Mouse (Mus musculus): ENCODE data around the gene Cuedc1. TPM values are rescaled to one million over a fixed set of nuclear protein-coding genes. Genes with fewer than 3 reads are reported as not detected.

Gene Cuedc1
- polyA plus RNA-seq, 1 experiment: 14.4 TPM

GRCm38 (mm10) chr11:88234789-88235188, 136.9 kb downstream of the Cuedc1 start:
- H3K4me3 ChIP-seq (replicated peaks; ENCODE audit: control insufficient read depth, low read depth, low read length): no peak overlapping the region
- TF ChIP-seq CTCF (IDR thresholded peaks at IDR 0.05; ENCODE audit: control insufficient read depth, insufficient read depth, low read length) (no peak), POLR2A (IDR thresholded peaks at IDR 0.05; ENCODE audit: borderline replicate concordance, control insufficient read depth, low read depth, low read length) (no peak)
- 7% methylated on average over 4 of the region's 4 CpGs for WGBS
- no peak overlapping the region for H3K27ac ChIP-seq (ENCODE audit: control insufficient read depth, insufficient read depth, low read depth, low read length, poor library complexity)
- peaks cover 5% of the 10 kb centered on the region; the same call in 1 of the 2 replicates for H3K4me1 ChIP-seq (ENCODE audit: control insufficient read depth, insufficient read depth, low read length)

- WGBS: 51% methylated on average over 23 of the region's 23 CpGs
- peaks cover 5% of the 10 kb centered on the region; the same call in 1 of the 2 replicates for H3K4me1 ChIP-seq (ENCODE audit: control insufficient read depth, insufficient read depth, low read length)
- no peak overlapping the region for H3K4me3 ChIP-seq (replicated peaks; ENCODE audit: control insufficient read depth, low read depth, low read length)
- no peak overlapping the region for H3K27ac ChIP-seq (ENCODE audit: control insufficient read depth, insufficient read depth, low read depth, low read length, poor library complexity)
- no peak for TF ChIP-seq CTCF (IDR thresholded peaks at IDR 0.05; ENCODE audit: control insufficient read depth, insufficient read depth, low read length)
These were observed 137.7 kb downstream of the Cuedc1 start for GRCm38 (mm10) chr11:88235221-88236203.

GRCm38 (mm10) chr11:88240275-88240674, 142.4 kb downstream of the Cuedc1 start:
- H3K4me3 ChIP-seq (replicated peaks; ENCODE audit: control insufficient read depth, low read depth, low read length): no peak overlapping the region
- WGBS: 90% methylated on average over 10 of the region's 10 CpGs
- no peak overlapping the region for H3K27ac ChIP-seq (ENCODE audit: control insufficient read depth, insufficient read depth, low read depth, low read length, poor library complexity)
- TF ChIP-seq POLR2A (IDR thresholded peaks at IDR 0.05; ENCODE audit: borderline replicate concordance, control insufficient read depth, low read depth, low read length): no peak
- no peak for TF ChIP-seq CTCF (IDR thresholded peaks at IDR 0.05; ENCODE audit: control insufficient read depth, insufficient read depth, low read length)
- H3K4me1 ChIP-seq (ENCODE audit: control insufficient read depth, insufficient read depth, low read length): no peaks in the 10 kb centered on the region

GRCm38 (mm10) chr11:88240736-88241353, 143.0 kb downstream of the Cuedc1 start:
- Histone ChIP-seq H3K27ac (ENCODE audit: control insufficient read depth, insufficient read depth, low read depth, low read length, poor library complexity) (no peak overlapping the region), H3K4me1 (ENCODE audit: control insufficient read depth, insufficient read depth, low read length) (no peaks in the 10 kb centered on the region), H3K4me3 (replicated peaks; ENCODE audit: control insufficient read depth, low read depth, low read length) (no peak overlapping the region)
- WGBS: 71% methylated on average over 10 of the region's 10 CpGs
- TF ChIP-seq CTCF (IDR thresholded peaks at IDR 0.05; ENCODE audit: control insufficient read depth, insufficient read depth, low read length) (no peak), POLR2A (IDR thresholded peaks at IDR 0.05; ENCODE audit: borderline replicate concordance, control insufficient read depth, low read depth, low read length) (no peak)

- 77% methylated on average over 12 of the region's 12 CpGs for WGBS
- Histone ChIP-seq H3K4me1 (ENCODE audit: control insufficient read depth, insufficient read depth, low read length) (no peaks in the 10 kb centered on the region), H3K4me3 (replicated peaks; ENCODE audit: control insufficient read depth, low read depth, low read length) (no peak overlapping the region), H3K27ac (ENCODE audit: control insufficient read depth, insufficient read depth, low read depth, low read length, poor library complexity) (no peak overlapping the region)
- no peak for TF ChIP-seq POLR2A (IDR thresholded peaks at IDR 0.05; ENCODE audit: borderline replicate concordance, control insufficient read depth, low read depth, low read length)
- TF ChIP-seq CTCF (IDR thresholded peaks at IDR 0.05; ENCODE audit: control insufficient read depth, insufficient read depth, low read length): no peak
These were observed 143.8 kb downstream of the Cuedc1 start for GRCm38 (mm10) chr11:88241468-88242301.

Other genes with a start within 250 kb of the Cuedc1 start
- gene Mks1, start 244.8 kb upstream of the Cuedc1 start, polyA plus RNA-seq (2011; ENCODE audit: insufficient read depth, insufficient read length, low replicate concordance, missing spikeins): 3.9 and 10.2 TPM in 2 replicates
- 1.6 and 8.2 TPM in 2 replicates for gene Epx, start 222.5 kb upstream of the Cuedc1 start, polyA plus RNA-seq (2011; ENCODE audit: insufficient read depth, insufficient read length, low replicate concordance, missing spikeins)
- gene Olfr462, start 205.8 kb upstream of the Cuedc1 start, polyA plus RNA-seq (2011; ENCODE audit: insufficient read depth, insufficient read length, low replicate concordance, missing spikeins): not detected in 2 replicates
- not detected in 2 replicates for gene Olfr463, start 200.7 kb upstream of the Cuedc1 start, polyA plus RNA-seq (2011; ENCODE audit: insufficient read depth, insufficient read length, low replicate concordance, missing spikeins)
- not detected in 2 replicates for gene Olfr464, start 177.1 kb upstream of the Cuedc1 start, polyA plus RNA-seq (2011; ENCODE audit: insufficient read depth, insufficient read length, low replicate concordance, missing spikeins)
- gene Dynll2, start 110.5 kb upstream of the Cuedc1 start, polyA plus RNA-seq (2011; ENCODE audit: insufficient read depth, insufficient read length, low replicate concordance, missing spikeins): 50.1 and 63.0 TPM in 2 replicates
- 219 and 249 TPM in 2 replicates for gene Srsf1, start 50.7 kb upstream of the Cuedc1 start, polyA plus RNA-seq (2011; ENCODE audit: insufficient read depth, insufficient read length, low replicate concordance, missing spikeins)
- gene Vezf1, start 29.8 kb upstream of the Cuedc1 start, polyA plus RNA-seq (2011; ENCODE audit: insufficient read depth, insufficient read length, low replicate concordance, missing spikeins): 10.8 and 16.7 TPM in 2 replicates
- gene Mrps23, start 106.3 kb downstream of the Cuedc1 start, polyA plus RNA-seq (2011; ENCODE audit: insufficient read depth, insufficient read length, low replicate concordance, missing spikeins): 16.2 and 38.2 TPM in 2 replicates
- not detected in 2 replicates for gene Ccdc182, start 196.0 kb downstream of the Cuedc1 start, polyA plus RNA-seq (2011; ENCODE audit: insufficient read depth, insufficient read length, low replicate concordance, missing spikeins)

All from bone marrow, adult 2 months (tissue).